Mouse (Mus musculus) kidney, embryonic 15.5 days (tissue): Measurements from ENCODE around the gene Gm36864. TPM values are rescaled to one million over a fixed set of nuclear protein-coding genes. Genes with fewer than 3 reads are reported as not detected.

Source experiments
- ATAC-seq: fragments of 200-750 bp; cut with Nextera tagmentation; replicated peaks from 2 replicates; pipeline ENCODE4 v1.8.0; 2017; ENCODE audit warnings: moderate TSS enrichment; ENCODE audit not compliant: low FRiP score
- H3K27ac ChIP-seq: fragments of 300-500 bp; sonication (generic); 2 replicates; pipeline ENCODE4 v1.5.1; 2015; ENCODE audit warnings: mild to moderate bottlenecking, inconsistent platforms
- H3K27me3 ChIP-seq: fragments of 300-500 bp; sonication (generic); 2 replicates; pipeline ENCODE4 v1.6.1; 2015; ENCODE audit warnings: inconsistent platforms
- H3K36me3 ChIP-seq: fragments of 300-500 bp; sonication (generic); 2 replicates; pipeline ENCODE4 v1.6.1; 2015; ENCODE audit warnings: inconsistent platforms
- H3K4me1 ChIP-seq: fragments of 300-500 bp; sonication (generic); 2 replicates; pipeline ENCODE4 v1.6.1; 2015; ENCODE audit warnings: inconsistent platforms
- H3K4me2 ChIP-seq: fragments of 300-500 bp; sonication (generic); 2 replicates; pipeline ENCODE4 v1.6.1; 2015; ENCODE audit warnings: moderate library complexity, mild to moderate bottlenecking, inconsistent platforms
- H3K4me3 ChIP-seq: fragments of 300-500 bp; sonication (generic); replicated peaks from 2 replicates; pipeline ENCODE4 v1.5.1; 2015; ENCODE audit warnings: mild to moderate bottlenecking, inconsistent platforms
- H3K9ac ChIP-seq: fragments of 300-500 bp; sonication (generic); 2 replicates; pipeline ENCODE4 v1.6.1; 2015; ENCODE audit warnings: mild to moderate bottlenecking, inconsistent platforms
- H3K9me3 ChIP-seq: fragments of 300-500 bp; sonication (generic); replicated peaks from 2 replicates; pipeline ENCODE4 v1.6.1; 2016; ENCODE audit warnings: inconsistent platforms
- WGBS: fragments of 180-500 bp; shearing (Covaris S2); methylation state at CpG from one replicate; pipeline ENCODE4 v1.1.7; 2015; ENCODE audit warnings: mixed read lengths; 5-methylcytosine and 5-hydroxymethylcytosine counted together
- polyA plus RNA-seq: library from polyadenylated mRNA; unstranded; fragments of >200 nt; fragmentation: Nextera tagmentation; extraction: Ambion mirVana; gene quantifications from 2 replicates; pipeline ENCODE4 v1.2.1, GENCODE M21; 2015

Gm36864 gene
- polyA plus RNA-seq, 1 experiment from 2014 or later = not detected

GRCm38 (mm10) chr7:44281586-44281985 lies 45.6 kb downstream of the Gm36864 start:
- no peak overlapping the region for H3K27ac ChIP-seq
- 78% methylated on average over 7 of the region's 7 CpGs for WGBS

DNA sequence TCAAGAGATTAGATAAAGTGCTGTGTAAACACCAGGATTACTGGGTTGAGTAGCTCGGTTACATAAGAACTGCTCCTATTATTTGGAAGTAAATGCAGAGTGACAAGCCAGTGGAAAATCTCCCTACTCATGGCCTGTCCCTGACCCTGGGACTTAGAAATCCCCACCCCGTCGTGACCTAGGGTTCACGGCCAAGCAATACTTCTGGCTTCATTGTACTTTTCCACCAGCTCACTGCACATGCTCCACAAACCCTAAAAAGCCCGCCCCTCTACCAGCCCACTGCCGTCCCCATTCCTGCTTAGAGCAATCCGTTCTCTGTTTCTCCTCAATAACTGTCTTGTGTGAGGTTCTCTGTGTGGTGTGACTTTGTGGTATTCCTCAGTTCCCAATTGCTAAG lies 51.8 kb downstream of the Gm36864 start:
- Histone ChIP-seq H3K4me2 (no peak overlapping the region), H3K9ac (no peak overlapping the region), H3K9me3 (no peaks in the 10 kb centered on the region), H3K27me3 (0 out of 2 replicates have a peak, but pooled peaks cover 4% of the 10 kb centered on the region), H3K27ac (no peak overlapping the region), H3K4me3 (no peak overlapping the region), H3K36me3 (no peaks in the 10 kb centered on the region), H3K4me1 (no peaks in the 10 kb centered on the region)
- ATAC-seq = no peak
- WGBS = 78% methylated on average over 7 of the region's 7 CpGs

More at GRCm38 (mm10) chr7:44281586-44281985, 45.6 kb downstream of the Gm36864 start:
- Histone ChIP-seq H3K9me3 (no peaks in the 10 kb centered on the region), H3K27me3 (no peaks in the 10 kb centered on the region), H3K4me3 (no peak overlapping the region), H3K4me1 (no peaks in the 10 kb centered on the region), H3K4me2 (no peak overlapping the region), H3K9ac (no peak overlapping the region), H3K36me3 (no peaks in the 10 kb centered on the region)
- ATAC-seq = no peak

DNA sequence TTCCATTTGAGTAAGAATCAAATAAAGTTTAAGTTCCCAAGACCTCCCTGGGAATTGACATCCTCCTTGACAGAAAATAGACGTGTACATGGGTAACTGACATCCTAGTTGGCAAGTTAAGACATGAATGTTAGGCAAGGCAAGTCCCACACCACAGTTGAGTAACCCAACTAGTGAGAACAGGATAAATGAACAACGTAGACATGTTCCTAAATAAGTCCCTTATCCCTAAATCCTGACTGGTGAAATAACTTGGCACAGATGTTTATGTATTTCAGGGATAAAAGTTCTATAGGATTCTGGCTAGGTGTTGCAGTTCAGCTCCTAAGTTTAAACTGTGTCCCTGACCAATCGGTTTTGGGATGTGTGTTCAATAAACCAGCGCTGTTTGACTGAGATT lies 55.0 kb downstream of the Gm36864 start:
- Histone ChIP-seq H3K27me3 (0 out of 2 replicates have a peak, but pooled peaks cover 4% of the 10 kb centered on the region), H3K4me2 (no peak overlapping the region), H3K36me3 (no peaks in the 10 kb centered on the region), H3K9me3 (no peaks in the 10 kb centered on the region), H3K4me1 (no peaks in the 10 kb centered on the region), H3K4me3 (no peak overlapping the region), H3K27ac (no peak overlapping the region), H3K9ac (no peak overlapping the region)
- no peak for ATAC-seq
- WGBS = 79% methylated on average over 4 of the region's 4 CpGs

- Histone ChIP-seq H3K27ac (no peak overlapping the region), H3K36me3 (no peaks in the 10 kb centered on the region), H3K9ac (no peak overlapping the region), H3K4me2 (no peak overlapping the region), H3K4me1 (no peaks in the 10 kb centered on the region), H3K27me3 (0 out of 2 replicates have a peak, but pooled peaks cover 4% of the 10 kb centered on the region), H3K9me3 (no peaks in the 10 kb centered on the region), H3K4me3 (no peak overlapping the region)
- no peak for ATAC-seq
- WGBS = 50% methylated on average over 4 of the region's 4 CpGs
Observed at GRCm38 (mm10) chr7:44291418-44291817, 55.4 kb downstream of the Gm36864 start.

Other genes starting within 250 kb of the Gm36864 start
- not detected in 2 replicates for gene Klk1b11, start 240.3 kb upstream of the Gm36864 start, polyA plus RNA-seq
- gene Klk1b26, start 224.0 kb upstream of the Gm36864 start, polyA plus RNA-seq = 0.10 and 0.42 TPM in 2 replicates
- 0.19 TPM in 1 of 2 replicates, not detected in the other for gene Klk1b27, start 183.9 kb upstream of the Gm36864 start, polyA plus RNA-seq
- gene Klk1b21, start 133.8 kb upstream of the Gm36864 start, polyA plus RNA-seq = not detected in 2 replicates
- not detected in 2 replicates for gene Klk1b22, start 123.5 kb upstream of the Gm36864 start, polyA plus RNA-seq
- gene Klk1b16, start 99.4 kb upstream of the Gm36864 start, polyA plus RNA-seq = not detected in 2 replicates
- gene Klk1b24, start 47.9 kb upstream of the Gm36864 start, polyA plus RNA-seq = not detected in 2 replicates
- gene Klk1b3, start 38.0 kb upstream of the Gm36864 start, polyA plus RNA-seq = not detected in 2 replicates
- gene Klk1b4, start 28.7 kb upstream of the Gm36864 start, polyA plus RNA-seq = not detected in 2 replicates
- not detected in 2 replicates for gene Klk1b5, start 20.2 kb upstream of the Gm36864 start, polyA plus RNA-seq
- 4.1 and 6.6 TPM in 2 replicates for gene Klk1, start 10.8 kb upstream of the Gm36864 start, polyA plus RNA-seq
- gene 1700028J19Rik, start 10.5 kb downstream of the Gm36864 start, polyA plus RNA-seq = 1.1 and 1.7 TPM in 2 replicates
- 159 and 163 TPM in 2 replicates for gene 2410002F23Rik, start 10.5 kb downstream of the Gm36864 start, polyA plus RNA-seq
- 0.13 and 0.21 TPM in 2 replicates for gene Acp4, start 21.2 kb downstream of the Gm36864 start, polyA plus RNA-seq
- gene Gm15517, start 25.3 kb downstream of the Gm36864 start, polyA plus RNA-seq = not detected in 2 replicates
- gene Clec11a, start 70.7 kb downstream of the Gm36864 start, polyA plus RNA-seq = 6.0 and 7.0 TPM in 2 replicates
- 1.6 and 2.5 TPM in 2 replicates for gene Shank1, start 74.1 kb downstream of the Gm36864 start, polyA plus RNA-seq
- 2.4 and 2.5 TPM in 2 replicates for gene Syt3, start 147.9 kb downstream of the Gm36864 start, polyA plus RNA-seq
- 1.1 TPM in 2 replicates for gene 1700008O03Rik, start 149.6 kb downstream of the Gm36864 start, polyA plus RNA-seq
- gene Lrrc4b, start 192.8 kb downstream of the Gm36864 start, polyA plus RNA-seq = 0.36 and 0.44 TPM in 2 replicates
- 3.2 and 3.9 TPM in 2 replicates for gene Aspdh, start 229.2 kb downstream of the Gm36864 start, polyA plus RNA-seq
- gene Josd2, start 231.8 kb downstream of the Gm36864 start, polyA plus RNA-seq = 72.5 and 78.9 TPM in 2 replicates